Mouse (Mus musculus): ENCODE measurements at regions not wholly inside any gene's neighbourhood (a gene's known extent, or its start where the extent isn't known, plus 50 kb on each side); places are given as distances from the start of the nearest gene placed in this dataset.
A peak's percentile ranks its signal among the peaks of the same experiment; 100 is the strongest.

DNA sequence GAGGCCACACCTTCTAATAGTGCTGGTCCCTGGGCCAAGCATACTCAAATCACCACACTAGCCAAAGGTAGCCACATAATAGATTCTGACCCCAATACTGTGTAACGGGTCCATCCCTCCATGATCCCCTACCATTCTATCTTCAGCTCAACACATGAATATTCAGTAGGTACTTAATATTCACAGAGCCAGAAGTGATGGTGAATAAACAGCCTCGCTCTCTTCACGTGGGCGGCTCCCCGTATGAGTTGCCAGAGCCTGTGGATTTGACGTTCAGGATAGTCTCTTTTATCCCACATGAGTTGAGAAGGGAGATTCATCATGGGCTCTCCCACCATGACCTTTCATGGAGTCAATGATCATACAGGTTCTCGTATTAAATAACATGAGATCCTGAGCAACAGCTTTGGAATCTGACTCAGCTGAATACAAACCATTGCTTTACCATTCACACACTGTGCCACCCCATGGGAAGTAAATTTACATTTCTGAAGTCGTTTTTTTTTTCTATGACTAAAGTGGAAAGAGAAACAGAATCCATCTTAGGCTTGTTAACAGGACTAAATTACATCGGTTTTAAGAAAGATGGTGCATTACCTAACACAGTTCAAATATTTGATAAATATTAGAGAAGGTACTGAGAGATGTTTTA is 297.4 kb downstream of the Mat2b start:
- no peak overlapping the region for H3K27ac ChIP-seq
- H3K9me3 ChIP-seq = no peaks in the 10 kb centered on the region
- H3K4me2 ChIP-seq = no peak overlapping the region
- 82% methylated on average over 9 of the region's 9 CpGs for WGBS
- H3K9ac ChIP-seq = no peak overlapping the region
- H3K4me1 ChIP-seq = peaks cover 23% of the 10 kb centered on the region
- no peak for ATAC-seq (ENCODE audit: insufficient number of reproducible peaks, insufficient read depth, low FRiP score, low TSS enrichment, low read depth)
- no peak overlapping the region for H3K4me3 ChIP-seq
- H3K36me3 ChIP-seq = no peaks in the 10 kb centered on the region
- H3K27me3 ChIP-seq = no peaks in the 10 kb centered on the region

DNA sequence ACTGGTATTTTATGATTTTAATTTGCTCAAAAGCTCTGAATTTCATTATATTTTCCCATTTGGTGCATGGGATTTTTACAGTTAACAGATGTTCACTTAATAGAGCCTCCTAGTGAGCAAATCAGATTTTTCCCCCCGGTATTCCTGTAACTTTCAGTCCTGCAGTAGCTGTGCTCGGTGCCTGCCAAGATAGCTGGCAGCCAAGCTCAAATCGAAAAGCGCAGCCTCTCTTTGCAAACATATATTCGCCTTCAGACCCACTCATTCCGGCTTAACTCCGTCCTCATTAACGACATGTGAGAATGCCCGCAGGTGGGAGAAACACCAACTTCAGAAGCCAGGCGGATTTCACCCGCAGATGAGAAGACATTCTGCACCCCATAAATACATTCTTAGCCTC is 299.7 kb downstream of the Mat2b start:
- Histone ChIP-seq H3K4me1 (peaks cover 19% of the 10 kb centered on the region), H3K4me2 (peak overlapping the region; percentile 46), H3K27me3 (no peaks in the 10 kb centered on the region), H3K27ac (peak overlapping the region; percentile 75; the same call in 1 of the 2 replicates), H3K9ac (no peak overlapping the region), H3K4me3 (peak overlapping the region; percentile 2; the same call in 1 of the 2 replicates), H3K36me3 (no peaks in the 10 kb centered on the region), H3K9me3 (no peaks in the 10 kb centered on the region)
- no peak for ATAC-seq (ENCODE audit: insufficient number of reproducible peaks, insufficient read depth, low FRiP score, low TSS enrichment, low read depth)
- WGBS = 35% methylated on average over 11 of the region's 11 CpGs

DNA sequence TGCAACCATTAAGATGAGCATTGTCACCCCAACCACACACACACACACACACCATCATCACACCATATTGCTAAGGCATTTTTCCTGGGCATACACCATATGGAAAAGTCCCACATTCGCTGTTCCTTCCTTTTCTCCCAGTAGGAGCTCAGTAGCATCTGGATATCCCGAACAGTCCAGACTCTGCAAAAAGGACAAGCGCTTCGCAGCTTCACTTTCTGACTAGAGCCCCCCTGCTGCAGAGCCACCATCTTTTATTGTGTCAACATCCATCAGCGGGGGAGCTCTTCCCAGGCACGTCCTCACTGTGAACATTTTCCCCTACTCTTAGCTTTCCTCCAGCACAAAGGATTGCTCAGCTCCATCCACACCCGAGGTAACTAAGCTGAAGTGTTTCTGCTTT is 300.1 kb downstream of the Mat2b start:
- no peaks in the 10 kb centered on the region for H3K36me3 ChIP-seq
- 0 out of 2 replicates have a peak, but pooled peaks have one; percentile 37 for ATAC-seq (ENCODE audit: insufficient number of reproducible peaks, insufficient read depth, low FRiP score, low TSS enrichment, low read depth)
- no peaks in the 10 kb centered on the region for H3K27me3 ChIP-seq
- peak overlapping the region; percentile 75 for H3K27ac ChIP-seq
- 39% methylated on average over 7 of the region's 7 CpGs for WGBS
- H3K9ac ChIP-seq = no peak overlapping the region
- peaks cover 19% of the 10 kb centered on the region for H3K4me1 ChIP-seq
- 0 out of 2 replicates have a peak overlapping the region, but pooled peaks have one; percentile 2 for H3K4me3 ChIP-seq
- no peaks in the 10 kb centered on the region for H3K9me3 ChIP-seq
- peak overlapping the region; percentile 46 for H3K4me2 ChIP-seq

GRCm38 (mm10) chr11:40394283-40394758 is 300.7 kb downstream of the Mat2b start:
- no peak overlapping the region for H3K9ac ChIP-seq
- no peaks in the 10 kb centered on the region for H3K9me3 ChIP-seq
- no peak overlapping the region for H3K4me3 ChIP-seq
- no peak for ATAC-seq (ENCODE audit: insufficient number of reproducible peaks, insufficient read depth, low FRiP score, low TSS enrichment, low read depth)
- H3K4me1 ChIP-seq = peaks cover 19% of the 10 kb centered on the region
- no peak overlapping the region for H3K27ac ChIP-seq
- peak overlapping the region; percentile 46 for H3K4me2 ChIP-seq
- 24% methylated on average over 4 of the region's 4 CpGs for WGBS
- H3K27me3 ChIP-seq = no peaks in the 10 kb centered on the region
- no peaks in the 10 kb centered on the region for H3K36me3 ChIP-seq

DNA sequence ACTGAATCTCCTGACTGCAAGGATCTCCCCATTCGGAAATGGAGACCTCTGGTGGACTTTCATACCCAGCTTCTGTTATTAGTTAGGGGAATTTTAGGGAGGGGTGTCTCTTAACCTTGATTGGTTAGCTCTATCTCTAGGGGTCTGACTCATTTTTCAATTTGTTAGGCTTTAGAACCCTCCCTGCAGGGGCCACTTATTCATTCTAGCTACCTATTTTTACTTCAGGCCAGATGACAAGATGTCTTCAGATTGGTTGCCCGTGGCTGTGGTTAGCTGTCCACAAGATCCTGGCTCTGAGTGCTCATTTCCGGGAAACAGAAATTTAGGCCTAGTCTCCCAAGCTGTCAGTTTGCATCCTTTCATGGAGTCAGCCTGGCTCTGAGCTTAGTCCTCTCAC is 314.3 kb downstream of the Mat2b start:
- WGBS = 67% methylated on average over 3 of the region's 3 CpGs

DNA sequence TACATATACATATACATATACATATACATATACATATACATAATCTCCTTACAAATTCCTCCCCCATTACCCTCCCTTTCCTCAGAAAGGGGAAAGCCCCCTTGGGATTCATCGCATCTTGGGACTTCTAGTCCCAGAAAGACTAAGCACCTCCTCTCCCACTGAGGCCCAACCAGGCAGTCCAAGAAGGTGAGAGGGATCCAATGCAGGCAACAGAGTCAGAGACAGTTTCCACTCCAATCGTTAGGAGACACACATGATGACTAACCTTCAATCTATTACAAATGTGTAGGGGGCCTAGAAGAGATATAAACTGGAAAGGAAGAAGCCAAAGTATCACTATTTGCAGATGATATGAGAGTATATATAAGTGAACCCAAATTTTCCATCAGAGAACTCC is 323.3 kb downstream of the Mat2b start:
- Histone ChIP-seq H3K27ac (no peak overlapping the region), H3K9ac (no peak overlapping the region), H3K4me3 (no peak overlapping the region), H3K4me1 (no peaks in the 10 kb centered on the region), H3K27me3 (no peaks in the 10 kb centered on the region), H3K4me2 (no peak overlapping the region), H3K9me3 (no peaks in the 10 kb centered on the region), H3K36me3 (no peaks in the 10 kb centered on the region)
- no peak for ATAC-seq (ENCODE audit: insufficient number of reproducible peaks, insufficient read depth, low FRiP score, low TSS enrichment, low read depth)
- 84% methylated on average over 2 of the region's 2 CpGs for WGBS

More for the DNA sequence above, 314.3 kb downstream of the Mat2b start:
- no peak overlapping the region for H3K27ac ChIP-seq
- H3K27me3 ChIP-seq = no peaks in the 10 kb centered on the region
- no peak overlapping the region for H3K4me3 ChIP-seq
- H3K9me3 ChIP-seq = no peaks in the 10 kb centered on the region
- H3K9ac ChIP-seq = no peak overlapping the region
- no peak overlapping the region for H3K4me2 ChIP-seq
- no peaks in the 10 kb centered on the region for H3K4me1 ChIP-seq
- H3K36me3 ChIP-seq = no peaks in the 10 kb centered on the region
- no peak for ATAC-seq (ENCODE audit: insufficient number of reproducible peaks, insufficient read depth, low FRiP score, low TSS enrichment, low read depth)

DNA sequence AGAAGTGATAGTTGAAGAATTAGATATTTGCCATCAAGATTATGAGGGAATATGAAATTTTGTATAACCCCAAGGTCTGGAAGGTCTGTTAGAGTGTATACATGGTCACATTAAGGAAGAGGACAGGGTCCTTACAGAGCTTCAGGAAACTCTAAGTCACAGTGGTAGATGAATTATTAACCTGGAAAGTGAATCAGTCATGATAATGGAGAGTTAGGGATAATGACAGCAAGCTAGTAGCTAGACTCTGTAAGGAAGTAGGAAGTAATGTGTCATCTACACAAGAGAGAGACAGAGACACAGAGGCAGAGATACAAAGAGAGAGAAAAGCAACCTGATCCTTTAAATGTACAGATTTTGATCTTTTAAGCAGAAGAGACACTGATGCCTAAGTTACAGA is 328.4 kb downstream of the Mat2b start:
- Histone ChIP-seq H3K4me3 (no peak overlapping the region), H3K9me3 (no peaks in the 10 kb centered on the region), H3K27ac (no peak overlapping the region), H3K36me3 (no peaks in the 10 kb centered on the region), H3K9ac (no peak overlapping the region), H3K4me2 (no peak overlapping the region), H3K27me3 (no peaks in the 10 kb centered on the region), H3K4me1 (no peaks in the 10 kb centered on the region; the same call in 1 of the 2 replicates)
- no peak for ATAC-seq (ENCODE audit: insufficient number of reproducible peaks, insufficient read depth, low FRiP score, low TSS enrichment, low read depth)

DNA sequence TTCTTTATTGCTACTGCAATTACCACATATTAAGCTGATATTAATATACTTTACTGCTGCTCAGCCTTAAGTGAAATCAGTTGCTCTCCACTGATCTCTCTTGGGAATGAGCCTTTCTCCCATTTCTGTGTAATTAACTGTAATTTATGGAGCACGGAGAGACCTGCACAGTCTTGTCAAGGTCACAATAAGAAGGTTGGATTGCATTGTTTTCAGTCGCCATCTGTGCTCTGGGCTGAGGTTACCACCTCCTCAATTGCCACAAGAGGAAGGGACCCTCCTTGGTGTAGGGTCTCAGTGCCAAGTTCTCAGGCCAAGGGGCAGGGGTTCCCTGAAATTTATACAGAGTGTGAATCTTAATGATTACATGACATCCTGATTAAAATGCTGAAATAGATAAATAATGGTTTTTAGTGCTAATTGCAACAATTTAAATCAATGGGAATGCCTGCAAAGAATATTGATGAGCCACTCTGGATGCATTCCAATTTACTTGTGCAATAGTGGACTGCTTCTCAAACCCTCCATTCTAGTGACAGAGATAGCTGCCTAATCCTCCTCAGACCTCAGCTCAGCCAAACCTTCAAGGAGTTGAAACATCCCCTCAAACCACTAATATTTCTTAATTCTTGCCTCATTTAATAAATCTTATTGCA is 332.3 kb downstream of the Mat2b start:
- Histone ChIP-seq H3K9ac (no peak overlapping the region), H3K4me1 (no peaks in the 10 kb centered on the region; the same call in 1 of the 2 replicates), H3K36me3 (no peaks in the 10 kb centered on the region), H3K9me3 (no peaks in the 10 kb centered on the region), H3K4me2 (no peak overlapping the region), H3K4me3 (no peak overlapping the region), H3K27me3 (no peaks in the 10 kb centered on the region), H3K27ac (no peak overlapping the region)
- 32% methylated on average over 2 of the region's 2 CpGs for WGBS
- no peak for ATAC-seq (ENCODE audit: insufficient number of reproducible peaks, insufficient read depth, low FRiP score, low TSS enrichment, low read depth)
